Mouse (Mus musculus) liver, postnatal 0 days (tissue): ENCODE measurements around the gene Nrg4.

Experiments
- CTCF ChIP-seq: sonication (generic); IDR thresholded peaks from 2 replicates; pipeline ENCODE4 v1.5.1; 2016; ENCODE audit warnings: antibody characterized with exemption, low read depth
- EP300 ChIP-seq: IDR thresholded peaks from 2 replicates; pipeline ENCODE4 v1.6.1; 2016; ENCODE audit warnings: antibody characterized with exemption, low read depth, mild to moderate bottlenecking

GRCm38 (mm10) chr9:55329401-55329800 lies 2.8 kb upstream of the Nrg4 start:
- TF ChIP-seq CTCF = no peak
- TF ChIP-seq EP300 = no peak
